Mouse (Mus musculus): Measurements from ENCODE around the gene Gm2897.
"Not testable (repeated sequence)": the region's sequence is repeated elsewhere in the genome, so short reads cannot be mapped to it uniquely, and the experiment has no call there.

Gene Gm2897

GRCm38 (mm10) chr14:3048727-3049512 is at the start of gene Gm2897:
Gene Gm2897 (plus strand): TSS chr14:3049285.
- DNase-seq = peak; percentile 3

- DNase-seq = not testable (repeated sequence)
These were observed 19.4 kb upstream of the Gm2897 start, which contains the start of gene Gm2888 for GRCm38 (mm10) chr14:3029702-3030101. Gene Gm2888 (plus strand): TSS chr14:3030002.

GRCm38 (mm10) chr14:3049513-3049800 is 372 bp downstream of the Gm2897 start:
- DNase-seq = peak; percentile 4

DNA sequence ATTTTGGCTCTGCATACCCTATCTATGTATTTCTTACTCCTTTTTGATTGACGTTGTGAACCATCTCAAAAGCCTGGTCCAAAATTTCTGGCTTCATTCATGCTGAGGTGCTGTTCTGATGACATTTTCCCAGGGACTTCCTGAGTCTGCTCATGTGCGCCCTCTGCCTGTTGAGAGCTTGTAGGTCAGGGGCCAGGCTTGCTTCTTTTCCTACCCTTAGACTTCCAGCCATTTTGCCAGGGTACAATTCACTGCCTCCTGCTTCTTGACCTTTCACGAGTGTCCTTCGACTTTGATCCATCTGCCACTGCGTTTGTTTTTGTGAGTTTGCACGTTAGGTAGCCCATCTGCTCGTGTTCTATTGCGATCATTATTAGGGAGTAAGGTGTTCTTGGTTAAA is 1.0 kb downstream of the Gm2897 start:
- DNase-seq = peak; percentile 24

DNA sequence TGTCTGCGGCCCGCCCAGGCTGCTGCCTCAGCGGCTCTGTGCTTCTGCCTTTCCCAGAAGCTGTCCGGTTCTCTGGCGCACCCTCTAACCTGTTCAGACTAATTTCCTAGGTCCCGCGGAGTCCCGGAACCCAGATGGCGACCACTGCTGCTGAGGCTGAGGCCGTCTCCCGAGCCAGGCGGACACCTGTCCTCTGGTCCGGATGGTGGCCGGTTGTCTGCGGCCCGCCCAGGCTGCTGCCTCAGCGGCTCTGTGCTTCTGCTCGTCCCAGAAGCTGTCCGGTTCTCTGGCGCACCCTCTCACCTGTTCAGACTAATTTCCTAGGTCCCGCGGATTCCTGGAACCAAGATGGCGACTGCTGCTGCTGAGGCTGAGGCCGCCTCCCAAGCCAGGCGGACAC is 67.0 kb downstream of the Gm2897 start:
- peak; percentile 1 for DNase-seq
